Mouse (Mus musculus) urinary bladder, adult 2 months (tissue): Measurements from ENCODE around the gene Ncstn. TPM values are rescaled to one million over a fixed set of nuclear protein-coding genes. Genes with fewer than 3 reads are reported as not detected.

ENCODE experiments used
- DNase-seq: peaks from one replicate; pipeline ENCODE4 v3.0.0; 2022; ENCODE audit warnings: low spot score
- polyA plus RNA-seq: library from polyadenylated mRNA; depleted of rRNA; stranded (reverse); fragments of >200 nt; gene quantifications from 2 replicates; pipeline ENCODE4 v1.2.3, GENCODE M21; 2012

Ncstn gene
- polyA plus RNA-seq, 1 experiment: 94.8 TPM

DNA sequence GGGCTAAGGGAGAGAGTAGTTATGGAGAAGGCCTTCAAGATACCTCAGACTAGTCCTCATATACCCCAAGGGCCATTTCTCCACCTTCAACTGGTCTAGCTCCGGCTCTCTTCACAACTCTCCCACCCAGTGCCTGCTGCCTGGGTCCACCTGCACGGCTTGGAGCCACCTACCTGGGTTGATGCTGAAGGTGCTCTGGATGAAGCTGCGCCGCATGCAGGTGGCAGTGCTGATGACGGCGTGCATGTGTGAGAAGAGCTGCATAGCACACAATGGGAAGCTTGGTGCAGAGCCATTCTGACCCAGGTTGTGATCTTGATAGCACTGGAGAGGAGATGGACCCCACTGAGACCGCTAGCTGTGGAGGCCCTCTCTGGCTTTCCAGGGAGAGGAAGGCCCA is 10.0 kb downstream of the Ncstn start:
- no peak for DNase-seq

DNA sequence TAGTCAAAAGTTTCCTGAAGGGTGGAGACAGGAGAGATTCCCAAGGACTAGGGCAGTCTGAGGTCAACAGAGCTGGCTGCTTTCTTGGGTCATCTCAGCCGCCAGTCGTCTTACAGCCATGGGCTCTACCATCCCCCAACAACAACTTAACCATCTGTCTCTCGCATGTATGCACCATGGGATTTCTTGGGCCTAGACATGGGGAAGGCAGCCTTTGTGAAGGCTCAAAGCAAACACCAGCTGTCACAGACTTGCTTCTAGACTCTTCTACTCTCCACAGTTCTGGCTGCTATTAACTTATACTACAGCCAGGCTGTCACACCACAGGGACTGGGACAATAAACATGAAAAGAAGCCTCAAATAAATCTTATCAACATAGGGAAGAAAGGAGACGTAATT is 11.0 kb downstream of the Ncstn start:
- no peak for DNase-seq

DNA sequence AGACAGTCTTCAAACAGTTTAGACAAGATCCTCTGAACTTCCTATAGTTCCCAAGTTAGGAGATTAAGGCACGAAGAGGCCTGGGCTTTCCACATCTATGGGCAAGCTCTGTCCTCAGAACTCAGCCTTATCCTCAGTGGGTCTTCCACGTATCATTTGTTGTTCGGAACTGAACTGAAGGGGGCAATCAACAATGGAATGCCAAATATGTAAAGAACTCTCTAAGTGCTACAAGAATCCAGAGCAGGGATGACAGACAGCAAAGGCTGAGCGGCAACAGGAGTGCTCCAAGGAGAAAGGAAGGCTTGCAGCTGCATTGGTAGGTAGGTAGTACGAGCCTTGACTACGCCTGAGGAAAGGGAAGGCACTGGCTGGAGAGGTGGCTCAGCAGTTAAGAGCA is 12.4 kb downstream of the Ncstn start:
- no peak for DNase-seq

DNA sequence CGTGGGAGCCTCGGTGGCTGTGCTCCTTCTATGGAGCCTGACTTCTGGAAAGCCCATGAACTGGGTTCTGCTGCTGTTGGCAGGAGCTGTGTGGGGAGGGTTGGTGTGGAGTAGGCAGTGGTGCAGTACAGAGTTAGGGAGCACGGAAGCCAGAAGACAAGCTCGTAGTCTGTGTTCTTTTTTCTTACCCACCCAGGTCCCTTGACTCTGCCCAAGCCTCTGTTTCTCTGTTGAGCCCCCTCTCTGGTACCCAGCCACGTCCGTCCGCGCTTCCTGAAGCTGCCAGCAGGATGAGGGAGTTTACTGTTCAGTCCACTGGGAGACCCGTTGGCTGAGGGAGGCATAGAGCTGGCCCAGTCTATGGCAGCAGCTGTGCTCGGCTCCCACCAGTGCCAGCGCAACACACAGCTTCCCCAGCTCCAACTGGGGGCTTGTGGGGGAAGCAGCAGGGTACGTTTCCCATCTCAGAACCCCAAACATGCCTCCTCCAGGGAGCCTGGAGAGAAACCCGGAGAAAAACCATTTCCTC is 17.9 kb downstream of the Ncstn start:
- DNase-seq: no peak

DNA sequence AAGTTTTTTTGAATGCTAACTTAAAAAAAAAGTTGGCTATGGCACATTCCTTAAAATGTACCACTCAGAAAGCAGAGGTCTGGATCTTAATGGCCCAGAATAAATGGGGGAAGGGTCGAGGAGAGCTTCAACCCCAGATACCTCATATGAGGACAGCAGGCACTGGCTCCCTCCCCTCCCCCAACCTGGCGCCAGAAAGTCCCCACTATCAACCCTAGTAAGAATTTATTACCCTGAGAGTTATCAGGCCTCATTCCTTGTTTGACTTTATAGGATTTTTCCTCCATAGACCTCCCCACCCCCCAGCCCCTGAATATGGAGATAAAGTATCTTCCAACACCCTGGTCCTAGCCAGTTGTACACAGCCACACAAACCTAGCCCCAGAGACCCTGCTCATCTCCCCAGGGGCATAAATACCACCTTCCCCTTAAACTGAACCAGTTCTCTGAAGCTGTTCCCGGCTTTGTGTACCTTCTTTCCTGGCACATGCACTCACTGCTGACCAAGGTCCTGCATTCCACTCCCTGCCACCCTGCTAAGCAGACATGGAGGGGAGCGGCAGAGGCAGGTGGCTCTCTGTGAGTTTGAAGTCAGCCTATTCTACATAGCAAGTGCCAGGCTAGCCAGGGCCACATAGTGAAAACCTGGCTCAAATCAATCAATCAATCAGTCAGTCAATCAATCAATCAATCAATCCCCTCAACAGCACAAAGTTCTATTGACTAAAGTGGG is 19.1 kb downstream of the Ncstn start:
- no peak for DNase-seq

DNA sequence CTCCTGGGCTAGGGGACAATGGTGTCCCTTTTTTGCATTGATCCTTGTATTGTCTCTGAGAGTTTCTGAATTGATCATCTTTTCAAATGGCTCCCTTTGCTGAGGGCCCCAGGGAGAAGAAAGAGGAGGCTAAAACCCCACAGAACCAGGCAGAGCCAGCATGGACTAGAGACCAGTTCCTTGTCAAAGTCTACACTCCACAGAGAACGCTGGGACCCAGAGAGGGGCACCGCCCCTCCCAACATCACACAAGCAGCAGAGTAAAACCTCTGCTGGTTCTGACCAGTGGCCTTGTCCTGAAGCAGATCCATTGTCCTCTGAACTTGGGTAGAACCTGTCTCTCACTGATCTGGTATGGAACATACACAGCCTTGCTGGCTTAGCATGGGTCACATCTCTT is 20.5 kb downstream of the Ncstn start:
- no peak for DNase-seq

DNA sequence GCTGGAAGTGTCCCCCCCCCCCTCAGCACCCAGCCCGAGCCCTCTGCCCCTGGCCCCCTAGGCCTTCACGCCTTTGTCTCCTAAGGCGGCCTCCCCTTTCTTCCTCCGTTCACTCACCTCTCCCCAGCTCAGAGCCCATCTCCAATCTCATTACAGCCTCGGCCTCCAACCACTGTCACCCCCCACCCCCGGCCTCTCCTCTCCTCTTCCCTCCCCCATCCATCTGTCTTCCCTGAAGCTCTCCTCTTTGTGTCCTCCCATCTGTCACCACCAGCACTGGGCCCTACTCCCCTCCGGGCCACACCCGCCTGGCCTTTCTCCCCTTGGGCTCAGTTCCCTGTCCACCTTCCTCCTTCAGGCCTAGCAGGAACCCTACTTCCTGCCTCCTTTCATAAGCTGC is 21.4 kb downstream of the Ncstn start:
- DNase-seq: no peak

DNA sequence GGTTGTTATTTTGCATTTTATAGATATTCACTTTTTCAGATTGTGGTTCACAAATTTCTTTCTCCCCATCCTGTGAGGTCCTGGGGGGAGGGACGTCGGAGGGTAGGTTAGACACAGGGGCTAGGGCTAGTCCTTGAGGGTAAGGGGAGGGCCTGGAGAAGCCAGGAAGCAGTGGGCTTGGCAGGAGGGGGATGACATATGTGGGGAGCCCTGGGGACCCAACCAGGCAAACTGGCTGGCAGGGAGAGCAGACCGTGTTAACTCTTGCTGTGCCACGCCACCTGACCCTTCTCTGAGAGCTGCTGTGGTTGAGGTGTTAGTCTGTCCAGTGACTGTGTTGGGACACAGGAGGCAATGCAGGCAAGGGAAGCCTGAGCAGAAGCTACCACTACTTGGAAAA is 21.9 kb downstream of the Ncstn start:
- no peak for DNase-seq

DNA sequence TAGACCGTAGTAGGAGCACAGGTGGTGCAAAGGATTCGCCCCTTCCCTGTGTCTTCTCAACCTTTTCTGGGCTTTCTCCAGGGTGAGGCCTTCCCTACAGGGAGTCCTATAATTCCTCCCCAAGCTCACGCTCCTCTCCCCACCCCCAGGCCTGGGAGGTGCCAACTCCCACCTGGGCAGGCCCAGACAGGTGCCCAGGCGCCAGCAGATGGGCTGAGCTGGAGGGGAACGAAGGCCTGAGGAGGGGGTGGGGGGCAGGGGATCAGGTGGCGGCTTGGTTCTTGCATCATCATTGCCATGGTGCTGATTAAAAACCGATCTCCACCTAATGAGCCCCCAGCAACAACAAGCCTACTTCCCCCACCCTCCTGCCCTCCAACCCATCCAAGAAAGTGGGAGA is 23.7 kb downstream of the Ncstn start:
- DNase-seq: no peak

DNA sequence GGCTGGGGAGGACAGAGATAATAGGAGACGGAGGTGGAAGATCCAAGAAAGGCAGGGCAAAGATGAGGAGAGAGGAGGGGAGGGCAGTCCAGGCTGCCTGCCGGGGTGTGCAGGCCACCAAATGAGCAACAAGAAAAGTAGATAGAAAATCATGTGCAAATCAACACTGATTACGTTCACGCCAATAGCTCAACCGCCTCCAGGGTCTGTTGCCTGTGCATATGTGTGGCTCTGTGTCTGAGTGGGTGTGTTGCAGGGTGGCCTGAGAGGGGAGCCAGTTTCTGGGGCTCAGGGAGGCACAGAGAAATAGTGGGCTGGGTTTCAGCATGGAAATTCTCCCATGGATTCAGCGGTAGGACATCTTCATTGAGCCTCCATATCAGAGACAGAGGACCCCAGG is 24.3 kb downstream of the Ncstn start:
- no peak for DNase-seq

DNA sequence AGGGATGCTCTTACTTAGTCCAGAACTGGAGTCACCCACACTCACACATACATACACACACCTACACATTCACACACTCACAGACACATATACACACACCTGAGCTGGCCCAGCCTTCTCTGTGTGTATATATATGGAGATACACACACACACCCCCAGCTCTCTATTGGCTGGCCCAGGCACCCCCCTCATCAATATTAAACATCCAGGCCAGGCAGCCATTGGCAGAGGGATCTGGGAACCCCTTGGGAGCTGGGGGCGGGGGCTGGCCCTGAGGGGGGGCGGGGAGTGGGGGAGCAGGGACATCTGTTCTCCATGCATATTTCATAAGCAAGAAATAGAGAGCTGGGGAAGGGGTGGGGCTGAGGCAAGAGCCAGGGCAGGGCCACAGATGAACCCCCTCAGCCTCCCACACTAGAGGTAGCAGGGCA is 25.1 kb downstream of the Ncstn start, which contains the start of gene Nhlh1:
TSS of gene Nhlh1 (minus strand) at position 83 of the 431 bp plus-strand sequence.
- DNase-seq: no peak

DNA sequence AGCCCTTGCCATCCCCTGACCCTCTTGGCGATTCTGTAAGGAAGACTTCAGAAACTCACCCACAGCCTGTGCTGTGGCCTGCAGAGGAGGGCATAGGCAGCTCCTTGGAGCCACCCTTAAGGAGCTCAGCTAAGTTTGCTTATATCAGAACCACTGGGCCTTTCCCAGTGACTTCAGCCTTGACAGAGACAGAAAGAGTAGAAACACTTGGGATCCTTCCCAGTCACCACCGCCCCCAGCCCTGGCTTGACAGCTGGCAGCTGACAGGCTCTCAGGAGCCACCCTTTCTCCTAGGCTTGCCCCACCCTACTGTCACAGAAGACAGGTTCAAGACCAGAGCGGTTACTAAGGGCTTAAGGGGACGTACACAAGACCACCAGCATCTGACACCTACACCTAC is 26.3 kb downstream of the Ncstn start:
- no peak for DNase-seq

DNA sequence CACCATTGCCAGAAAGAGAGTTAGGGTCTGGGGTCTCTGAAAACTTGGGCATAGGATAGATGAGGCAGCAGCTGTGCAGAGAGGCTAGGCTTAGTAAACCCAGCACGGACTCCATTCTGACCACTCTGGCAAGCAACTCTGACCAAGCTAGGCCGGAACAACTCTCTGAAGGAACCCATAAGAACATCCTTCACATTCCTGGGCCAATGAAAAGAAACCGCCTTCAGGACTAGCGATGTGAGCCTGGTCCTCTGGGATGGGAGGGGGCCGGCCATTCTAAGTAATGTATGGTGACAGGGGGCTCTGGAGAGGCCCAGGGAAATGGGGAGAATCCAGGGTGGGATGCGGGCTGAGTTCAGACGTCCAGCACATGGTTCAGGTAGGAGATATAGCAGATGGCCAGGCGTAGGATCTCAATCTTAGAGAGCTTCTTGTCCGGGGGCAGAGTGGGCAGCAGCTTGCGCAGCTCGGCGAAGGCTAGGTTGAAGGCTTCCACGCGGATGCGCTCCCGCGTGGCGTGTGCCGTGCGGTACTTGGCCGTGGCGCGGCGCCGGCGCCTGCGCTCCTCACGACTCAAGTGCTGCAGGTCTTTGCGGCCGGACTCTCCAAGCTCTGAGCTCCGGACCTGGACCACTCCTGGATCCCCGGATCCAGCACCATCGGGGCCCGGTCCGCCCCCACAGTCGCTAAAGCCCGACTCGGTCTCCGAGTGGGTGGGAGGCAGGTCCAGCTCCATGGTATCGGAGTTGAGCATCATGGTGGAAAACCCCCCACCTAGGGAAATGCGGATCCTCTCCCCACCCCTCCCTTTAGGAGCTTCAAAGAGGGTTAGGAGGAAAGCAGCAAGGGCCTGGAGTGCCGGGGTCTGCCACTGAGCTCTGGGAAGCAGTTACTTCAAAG is 28.8 kb downstream of the Ncstn start:
- DNase-seq: no peak

DNA sequence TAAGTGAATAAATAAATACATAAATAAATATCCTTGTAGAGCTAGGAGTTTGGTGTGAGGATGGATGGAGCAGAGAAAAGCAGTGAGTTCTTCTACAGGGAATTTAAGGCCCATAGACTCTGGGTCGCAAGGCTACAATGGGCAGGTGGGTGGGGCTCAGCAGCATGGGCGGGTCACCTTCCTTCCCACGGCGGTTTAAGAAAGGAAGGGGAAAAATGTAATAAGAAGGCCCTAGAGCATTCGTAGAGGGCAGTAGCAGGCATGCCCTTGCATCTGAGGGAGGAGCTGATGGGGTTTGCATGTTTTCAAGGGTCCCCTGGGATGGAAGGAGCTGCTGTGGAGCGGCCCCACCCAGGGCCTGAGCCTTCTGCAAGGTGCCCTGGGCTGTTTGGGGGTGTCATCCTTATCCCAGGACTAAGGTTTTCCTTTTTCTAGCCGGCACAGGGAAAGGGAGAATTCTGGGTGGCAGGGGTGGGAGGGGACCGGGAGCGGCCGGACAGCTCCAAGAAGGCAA is 29.8 kb downstream of the Ncstn start:
- DNase-seq: no peak

DNA sequence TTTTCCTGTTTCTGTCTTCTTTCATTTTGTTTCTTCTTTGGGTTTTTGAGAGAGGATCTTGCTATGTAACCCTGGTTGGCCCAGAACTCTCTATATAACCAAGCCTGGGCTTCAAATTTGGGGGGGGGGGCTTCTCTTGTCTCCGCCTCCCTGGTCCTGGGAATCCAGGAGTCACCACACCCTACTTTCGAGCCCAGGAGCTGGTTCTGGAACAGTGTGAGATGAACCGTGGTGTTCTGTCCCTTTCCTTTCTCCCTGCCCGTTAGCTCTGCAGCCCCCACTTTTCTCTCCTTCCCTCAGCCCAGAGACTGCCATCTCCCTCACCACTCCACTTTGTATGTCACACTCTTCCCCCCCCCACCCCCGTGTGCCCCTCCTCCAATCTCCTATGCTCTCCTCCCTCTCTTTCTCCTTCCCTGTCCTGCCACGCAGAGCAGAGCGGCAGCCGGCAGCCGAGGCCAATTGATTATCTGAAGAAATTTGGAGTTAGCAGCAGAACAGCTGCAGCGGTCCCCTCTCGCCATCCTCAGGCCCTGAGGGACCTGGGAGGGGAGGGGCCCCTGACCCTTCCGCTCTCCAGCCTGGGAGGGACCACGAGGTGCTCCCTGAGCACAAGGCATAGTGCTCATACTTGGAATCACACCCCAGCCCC is 33.3 kb downstream of the Ncstn start:
- DNase-seq: no peak

DNA sequence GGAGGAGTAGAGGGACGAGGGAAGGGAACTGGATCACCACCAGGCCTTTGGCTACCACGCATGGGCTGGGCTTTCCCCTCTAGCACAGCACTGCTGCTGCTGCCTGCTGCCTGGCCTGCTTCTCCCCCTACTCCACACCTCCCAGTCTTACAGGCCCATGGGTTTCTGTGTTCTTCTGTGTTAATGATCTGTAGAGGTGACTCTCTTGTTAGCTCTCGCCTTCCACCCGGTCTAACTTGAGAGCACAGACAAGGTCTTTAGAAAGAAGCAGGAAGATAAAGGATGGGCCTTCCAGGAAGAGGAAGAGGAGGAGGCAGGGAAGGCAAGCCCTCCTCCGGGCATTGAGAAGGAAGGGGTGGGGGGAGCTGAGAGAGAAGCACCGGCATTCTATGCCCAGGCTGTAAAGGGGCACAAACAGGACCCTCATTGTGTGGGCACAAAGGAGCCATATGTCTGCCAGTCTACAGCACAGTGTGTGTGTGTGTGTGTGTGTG is 34.3 kb downstream of the Ncstn start:
- DNase-seq: no peak

DNA sequence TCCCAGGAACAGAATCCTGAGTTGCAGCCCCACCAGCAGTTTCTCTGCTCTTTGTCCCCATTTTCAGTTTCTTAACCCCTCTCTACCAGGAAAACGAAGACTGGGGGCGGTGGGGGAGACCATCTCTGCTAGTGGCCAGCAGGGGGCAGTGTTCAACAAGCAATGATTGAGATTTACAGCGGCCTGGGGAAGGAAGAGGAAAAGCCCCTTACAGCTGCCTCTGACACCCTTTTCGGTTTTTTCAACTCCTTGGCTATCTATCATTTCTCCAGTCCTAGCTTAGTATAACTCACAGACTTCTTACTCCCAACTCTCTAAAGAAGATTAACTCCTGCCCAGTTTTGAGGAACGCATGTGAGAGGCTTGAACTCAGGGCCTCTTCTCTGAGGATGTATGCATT is 35.7 kb downstream of the Ncstn start:
- peak; percentile 42 for DNase-seq

DNA sequence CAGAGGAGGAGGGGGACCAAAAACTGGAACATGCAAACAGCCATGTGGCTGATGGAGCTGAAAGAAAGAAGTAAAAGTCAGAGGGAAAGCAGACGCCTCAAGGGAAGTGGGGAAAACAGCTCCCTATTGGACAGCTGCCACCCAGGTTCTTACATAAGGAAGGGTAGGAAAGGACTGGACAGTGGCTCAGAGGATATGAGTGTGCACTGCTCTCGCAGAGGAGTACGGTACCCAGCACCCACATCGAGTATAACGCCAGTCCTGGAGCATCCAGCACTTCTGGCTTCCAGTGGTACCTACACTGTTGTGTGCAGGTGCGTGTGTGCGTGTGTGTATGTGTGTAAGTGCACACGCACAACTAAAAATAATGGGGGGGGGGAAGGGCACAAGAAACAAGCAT is 36.2 kb downstream of the Ncstn start:
- no peak for DNase-seq

DNA sequence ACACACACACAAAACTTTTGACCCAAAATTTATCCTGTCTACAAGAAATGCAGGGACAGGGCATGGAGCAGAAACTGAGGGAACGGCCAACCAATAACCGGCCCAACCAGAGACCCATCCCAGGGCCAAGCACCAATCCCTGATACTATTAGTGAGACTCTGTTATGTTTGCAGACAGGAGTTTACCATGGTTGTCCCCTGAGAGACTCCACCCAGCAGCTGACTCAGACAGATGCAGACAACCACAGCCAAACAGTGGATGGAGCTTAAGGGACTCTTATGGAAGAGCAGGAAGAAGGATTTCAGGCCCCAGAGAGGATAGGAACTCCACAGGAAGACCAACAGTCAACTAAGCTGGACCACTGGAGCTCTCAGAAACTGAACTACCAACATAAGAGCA is 52.7 kb downstream of the Ncstn start:
- DNase-seq: no peak

DNA sequence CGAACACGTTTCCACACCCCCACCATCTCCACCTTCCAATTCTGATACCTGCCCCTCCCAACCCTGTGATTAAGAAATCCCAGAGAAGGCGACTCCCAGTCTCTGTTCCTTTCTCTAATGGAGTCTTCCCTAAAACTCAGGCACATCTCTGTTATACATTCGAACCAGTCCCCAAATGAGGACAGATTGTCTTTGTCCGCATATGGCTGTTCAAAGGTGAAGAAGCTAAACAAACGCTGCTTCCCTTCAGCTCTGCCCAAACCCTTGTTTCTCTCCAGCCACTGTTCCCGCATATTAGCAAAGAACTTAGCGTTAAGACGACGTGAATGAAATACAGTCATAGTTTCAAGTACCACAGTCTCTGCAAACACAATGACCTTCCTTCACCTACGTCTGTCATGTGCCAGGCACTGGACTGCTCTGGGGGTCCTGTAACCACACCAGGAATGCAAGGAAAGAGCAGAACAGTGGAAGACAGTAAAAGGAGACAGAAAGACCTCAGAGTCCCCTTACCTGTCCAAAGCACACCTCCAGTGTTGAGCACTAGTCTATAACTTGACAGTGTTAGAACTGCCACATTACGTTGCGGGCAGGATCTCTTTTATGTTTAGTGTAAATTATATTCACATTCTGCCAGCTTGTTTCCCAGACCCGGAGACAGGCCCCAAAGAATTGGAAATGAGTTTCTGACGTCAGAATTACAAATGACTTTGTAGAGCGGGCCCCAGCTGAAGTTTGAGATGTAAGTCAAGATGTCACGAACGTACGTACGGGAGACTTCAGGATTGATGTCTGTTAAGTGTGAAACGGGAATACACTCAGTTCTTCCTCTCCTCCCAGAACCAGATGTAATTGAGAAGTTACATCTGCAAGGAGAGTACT is 54.0 kb downstream of the Ncstn start, which contains the start of gene Vangl2:
TSS of gene Vangl2 (minus strand) at position 51 of the 882 bp plus-strand sequence.
- no peak for DNase-seq

DNA sequence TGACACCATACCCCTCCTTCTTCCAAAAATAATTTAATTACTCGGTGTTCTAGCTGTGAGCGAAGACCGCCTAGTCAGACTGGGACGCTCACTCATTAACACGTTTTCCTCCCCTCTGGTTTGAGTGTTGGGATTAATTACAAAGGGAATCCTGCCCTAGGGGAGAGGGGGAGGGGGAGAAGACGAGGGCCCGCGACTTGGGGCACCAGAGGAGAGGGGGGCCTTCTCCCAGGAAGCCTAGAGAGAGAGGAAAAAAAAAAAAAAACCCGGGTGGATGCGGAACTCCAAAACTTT is 54.8 kb downstream of the Ncstn start:
- DNase-seq: no peak
